Mouse (Mus musculus) spleen, postnatal 14 days (tissue): Measurements from ENCODE around the gene Ism2.
"Not testable (repeated sequence)": the region's sequence is repeated elsewhere in the genome, so short reads cannot be mapped to it uniquely, and the experiment has no call there.

Source experiments
- DNase-seq, 2 experiments: peaks; one replicate each; pipeline ENCODE4 v3.0.0; 2021 to 2022; ENCODE audit warnings: low spot score in 2 of 2

Ism2 gene

DNA sequence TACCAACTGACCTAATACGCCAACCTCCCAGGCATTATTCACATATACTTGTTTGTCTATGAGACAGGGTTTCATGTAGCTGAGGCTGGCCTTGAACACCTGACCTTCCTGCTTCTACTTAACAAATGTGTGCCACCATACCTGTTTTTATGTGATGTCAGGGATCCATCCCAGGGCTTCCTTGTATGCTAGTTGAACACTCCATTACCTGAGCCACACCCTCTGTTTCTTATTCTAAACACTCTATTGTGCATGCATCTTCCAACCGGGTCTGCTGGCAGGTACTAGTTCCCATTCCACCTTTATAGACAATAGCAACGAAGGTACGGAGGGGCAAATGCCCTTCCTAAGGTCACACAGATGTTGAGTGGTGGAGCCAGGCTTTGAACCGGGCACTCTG, 10.4 kb downstream of the Ism2 start:
- no peak for DNase-seq

DNA sequence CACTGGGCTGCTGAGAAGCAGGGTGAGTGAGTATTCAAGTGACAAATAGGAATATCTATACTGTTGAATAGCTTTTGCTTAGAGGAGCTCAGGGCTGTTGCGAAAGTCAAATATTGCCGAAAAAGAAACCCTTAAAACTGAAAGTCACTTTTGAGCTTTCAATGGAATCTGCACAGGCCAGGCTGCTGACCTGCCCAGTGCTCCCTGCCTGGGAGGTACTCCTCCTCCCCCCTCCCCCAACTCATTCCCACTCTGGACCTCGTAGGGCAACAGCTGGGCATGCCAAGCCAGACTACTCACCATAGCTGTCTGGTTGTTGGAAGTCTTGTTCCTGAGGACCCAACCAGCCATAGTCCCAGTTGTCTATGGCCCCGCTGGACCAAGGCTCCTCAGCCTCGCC, 14.8 kb downstream of the Ism2 start:
- DNase-seq, result no peak

DNA sequence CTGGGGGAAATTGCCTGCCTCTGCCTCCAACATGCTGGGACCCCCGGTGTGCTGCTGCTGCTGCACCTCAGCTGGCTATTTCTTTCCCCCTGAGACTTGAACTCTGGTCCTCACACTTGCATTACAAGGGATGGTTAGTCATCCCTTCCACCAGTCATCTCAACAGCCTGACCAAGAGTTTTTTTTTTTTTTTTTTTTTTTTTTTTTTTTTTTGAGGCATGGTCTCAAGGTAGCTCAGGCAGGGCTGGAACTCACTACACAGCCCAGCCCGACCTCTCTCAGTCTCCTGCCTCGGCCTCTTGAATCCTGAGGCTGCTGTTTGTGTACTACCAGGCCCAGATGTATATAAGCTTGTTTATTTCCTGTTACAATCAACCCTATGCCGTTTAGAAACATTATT, 15.2 kb downstream of the Ism2 start:
- DNase-seq, result no peak

DNA sequence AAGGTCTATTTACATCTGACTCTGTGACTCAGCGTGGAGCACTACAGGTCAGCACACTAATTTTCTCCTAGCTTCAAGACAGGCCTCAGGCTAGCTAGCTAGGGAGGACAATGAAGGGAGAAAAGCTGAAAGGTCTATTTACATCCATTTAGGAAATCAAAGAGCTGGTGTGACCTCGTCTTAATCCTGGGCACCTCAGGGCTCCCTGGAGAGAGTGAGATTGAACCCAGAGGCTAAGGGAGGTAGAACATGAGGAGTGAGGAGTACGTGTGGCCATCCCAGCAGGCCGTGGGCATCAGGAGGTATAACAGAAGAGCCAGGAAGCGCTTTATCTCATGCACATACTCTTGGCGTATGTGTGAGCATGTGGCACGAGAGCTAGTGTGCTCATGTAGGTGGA, 15.8 kb downstream of the Ism2 start:
- no peak for DNase-seq

DNA sequence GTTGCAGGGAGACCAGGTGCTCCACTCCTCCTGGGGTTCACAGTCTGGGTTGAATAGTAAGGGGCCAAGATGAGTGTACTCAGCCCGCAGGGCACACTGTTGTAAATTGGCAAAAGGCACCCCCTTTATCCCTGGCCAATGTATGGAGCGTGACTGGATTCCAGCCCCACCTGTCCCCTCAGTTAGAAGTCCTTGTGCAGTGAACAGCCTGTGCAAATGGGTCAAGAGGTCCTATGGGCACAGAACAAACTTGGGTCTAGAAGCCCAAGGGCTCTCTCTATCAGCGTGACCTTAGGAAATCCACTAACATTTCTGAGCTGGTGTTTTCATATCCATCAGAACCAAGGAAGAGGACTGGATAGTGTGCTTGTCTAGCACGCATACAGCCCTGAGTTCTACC, 16.8 kb downstream of the Ism2 start:
- DNase-seq, result no peak

DNA sequence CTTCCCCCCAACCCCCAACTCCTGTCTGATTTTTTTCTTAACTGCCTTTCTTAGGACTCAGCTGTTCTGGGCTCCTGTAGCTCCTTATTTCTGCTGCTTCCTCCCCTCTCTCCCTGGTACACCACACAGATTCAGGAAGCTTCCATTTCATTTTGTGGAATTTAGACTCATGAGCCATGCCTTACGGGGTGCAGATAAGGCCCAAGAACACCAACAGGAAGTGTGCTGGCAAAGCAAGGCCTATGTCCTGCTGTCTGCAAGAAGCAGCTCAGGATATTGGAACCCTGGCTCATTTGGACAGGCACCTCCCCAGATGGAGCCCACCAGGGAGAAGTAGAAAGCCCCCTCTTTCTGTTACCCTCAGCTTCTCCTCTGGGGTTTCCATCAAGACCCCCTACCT, 17.7 kb downstream of the Ism2 start:
- no peak for DNase-seq

DNA sequence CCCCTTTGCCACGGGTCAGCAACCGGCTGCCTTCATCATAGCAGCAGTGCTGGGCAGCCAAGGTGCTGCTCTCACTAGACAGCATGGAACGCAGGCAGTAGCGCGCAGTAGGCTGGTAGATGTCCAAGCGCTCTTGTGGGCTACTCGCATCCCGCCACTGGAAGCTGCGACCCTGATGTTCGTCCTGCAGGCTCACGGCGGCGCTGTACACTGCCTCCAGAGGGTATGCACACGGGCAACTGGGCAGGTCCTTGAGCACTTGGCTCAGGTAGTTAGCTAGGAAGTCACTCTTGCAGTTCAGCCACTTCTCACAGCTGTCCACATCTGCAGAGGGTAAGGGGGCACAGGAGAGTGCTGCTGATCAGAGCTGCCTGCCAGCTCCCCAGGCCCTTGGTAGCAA, 19.6 kb downstream of the Ism2 start:
- DNase-seq, result no peak

DNA sequence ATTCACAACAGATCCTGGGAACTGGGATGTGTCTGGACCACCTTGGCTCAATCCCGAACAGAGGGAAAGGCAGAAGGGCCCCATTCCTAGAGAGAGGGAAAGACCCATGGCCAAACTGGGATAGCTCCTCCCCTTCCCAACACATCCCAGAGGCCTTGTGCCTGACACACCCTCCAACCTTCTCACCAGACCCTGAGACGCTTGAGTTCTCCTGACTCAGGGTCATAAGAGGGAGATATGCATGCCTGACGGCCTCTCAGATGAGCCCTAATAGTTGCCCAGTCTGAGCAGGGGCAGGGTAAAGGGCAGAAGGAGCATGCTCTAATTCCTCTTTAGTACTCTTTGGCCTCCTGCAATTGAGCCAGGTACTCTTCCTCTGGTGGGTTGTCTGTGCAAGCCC, 20.2 kb downstream of the Ism2 start:
- no peak for DNase-seq

DNA sequence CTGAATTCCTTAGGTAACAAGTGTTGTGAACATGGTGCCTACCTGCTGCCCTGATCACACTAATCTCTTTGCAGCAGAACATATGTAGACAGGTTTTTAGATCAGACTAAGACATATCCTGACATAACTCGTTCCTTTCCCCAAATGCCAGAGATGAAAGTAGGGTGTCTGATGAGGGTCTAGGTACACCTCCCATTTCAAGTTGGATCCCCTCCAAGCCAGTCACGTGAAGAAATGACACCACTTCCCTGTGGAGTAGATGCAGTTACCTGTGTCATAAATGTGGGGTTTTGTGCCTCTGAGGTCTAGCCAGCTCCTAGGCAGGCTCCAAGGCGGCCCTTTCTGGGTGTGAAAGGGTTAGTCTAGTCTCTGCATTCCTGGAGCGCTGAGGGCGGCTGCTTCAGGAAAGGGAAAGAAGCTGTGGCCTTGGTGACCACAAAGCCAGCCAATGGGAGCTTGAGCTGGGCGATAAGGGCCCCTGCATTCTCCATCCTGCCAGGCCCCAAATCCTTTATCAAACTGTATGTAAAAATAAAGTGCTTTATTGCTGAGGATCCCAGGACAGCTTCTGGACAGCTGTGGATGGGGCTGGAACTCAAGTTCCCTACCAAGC, 21.3 kb downstream of the Ism2 start:
- no peak for DNase-seq

DNA sequence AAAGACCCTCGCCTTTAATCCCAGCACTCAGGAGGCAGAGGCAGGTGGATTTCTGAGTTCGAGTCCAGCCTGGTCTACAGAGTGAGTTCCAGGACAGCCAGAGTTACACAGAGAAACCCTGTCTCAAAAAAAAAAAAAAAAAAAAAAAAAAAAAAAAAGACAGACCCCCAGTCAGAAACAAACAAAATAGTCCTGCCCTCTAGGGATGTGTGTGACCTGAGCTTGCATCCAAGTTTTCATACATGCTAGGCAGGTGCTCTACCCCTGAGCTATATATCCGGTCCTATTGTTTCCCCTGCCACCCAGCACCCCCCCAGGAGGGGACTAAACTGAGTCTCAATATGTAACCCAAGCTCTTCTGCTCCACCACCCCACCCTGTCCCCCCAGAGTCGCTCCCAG, 22.3 kb downstream of the Ism2 start:
- not testable (repeated sequence) for DNase-seq

DNA sequence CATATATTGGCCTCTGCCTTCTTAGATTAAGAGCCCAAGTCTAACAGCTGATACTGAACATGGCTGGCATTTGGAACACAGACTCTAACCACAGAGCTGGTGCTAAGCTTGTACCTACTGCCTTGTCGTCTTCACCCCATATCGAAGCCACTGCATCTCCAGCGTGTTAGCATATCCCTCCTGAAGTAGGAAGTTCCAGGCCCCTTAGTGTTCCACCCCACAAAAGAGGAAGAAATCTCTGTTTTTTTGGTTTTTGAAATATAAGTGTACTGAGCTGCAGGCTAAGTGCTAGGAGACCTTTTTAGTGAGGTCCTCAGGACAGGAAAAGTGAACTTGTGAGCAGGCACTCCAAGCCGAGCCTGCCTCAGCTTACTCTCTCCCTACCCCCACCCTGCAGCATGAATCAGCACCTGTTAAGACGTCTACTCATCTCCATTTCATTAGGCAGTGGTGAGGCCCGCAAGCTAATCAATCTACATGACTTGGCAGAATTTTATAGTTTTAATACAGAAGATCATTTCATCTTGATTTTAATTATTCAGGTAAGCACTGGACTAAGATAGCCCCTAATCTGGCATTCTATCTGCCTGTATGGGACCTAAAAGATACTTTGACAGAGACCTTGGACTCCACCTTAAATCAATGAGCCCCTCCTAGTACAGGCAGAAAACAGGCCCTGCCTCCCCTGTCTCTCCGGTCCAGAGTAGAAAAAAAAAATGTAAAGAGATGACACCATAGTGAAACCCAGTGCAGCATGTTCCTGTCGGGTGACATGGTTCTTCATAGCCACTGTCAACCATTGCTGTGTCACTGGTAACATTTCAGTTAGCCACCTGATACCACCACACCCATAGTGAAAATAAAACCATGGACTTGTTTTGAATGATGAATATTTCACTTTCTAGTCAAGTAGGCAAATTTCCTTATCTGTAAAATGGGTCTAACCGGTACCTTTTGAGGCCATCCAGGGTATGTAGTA, 24.4 kb downstream of the Ism2 start:
- no peak for DNase-seq

DNA sequence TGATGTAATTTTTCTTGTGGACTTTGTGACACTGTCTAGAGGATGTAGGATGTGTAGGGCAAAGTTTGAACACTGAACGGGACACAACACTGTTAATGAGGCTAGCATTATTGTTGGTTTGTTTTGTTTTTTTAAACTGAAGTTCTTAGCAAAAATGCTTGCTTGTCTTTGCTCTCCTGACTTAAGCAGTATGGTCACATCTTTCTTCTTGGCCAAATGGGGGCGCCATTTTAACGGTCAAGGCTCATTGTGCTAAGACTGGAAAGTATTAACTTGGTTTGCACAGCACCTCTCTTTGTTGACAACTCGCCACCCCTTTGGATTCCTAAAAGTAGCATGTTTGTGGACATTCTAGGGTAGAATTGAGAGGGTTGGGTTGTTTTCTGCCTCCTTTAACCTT, 31.8 kb downstream of the Ism2 start:
- peak in 1 of 2 experiments; percentile 14 for DNase-seq

DNA sequence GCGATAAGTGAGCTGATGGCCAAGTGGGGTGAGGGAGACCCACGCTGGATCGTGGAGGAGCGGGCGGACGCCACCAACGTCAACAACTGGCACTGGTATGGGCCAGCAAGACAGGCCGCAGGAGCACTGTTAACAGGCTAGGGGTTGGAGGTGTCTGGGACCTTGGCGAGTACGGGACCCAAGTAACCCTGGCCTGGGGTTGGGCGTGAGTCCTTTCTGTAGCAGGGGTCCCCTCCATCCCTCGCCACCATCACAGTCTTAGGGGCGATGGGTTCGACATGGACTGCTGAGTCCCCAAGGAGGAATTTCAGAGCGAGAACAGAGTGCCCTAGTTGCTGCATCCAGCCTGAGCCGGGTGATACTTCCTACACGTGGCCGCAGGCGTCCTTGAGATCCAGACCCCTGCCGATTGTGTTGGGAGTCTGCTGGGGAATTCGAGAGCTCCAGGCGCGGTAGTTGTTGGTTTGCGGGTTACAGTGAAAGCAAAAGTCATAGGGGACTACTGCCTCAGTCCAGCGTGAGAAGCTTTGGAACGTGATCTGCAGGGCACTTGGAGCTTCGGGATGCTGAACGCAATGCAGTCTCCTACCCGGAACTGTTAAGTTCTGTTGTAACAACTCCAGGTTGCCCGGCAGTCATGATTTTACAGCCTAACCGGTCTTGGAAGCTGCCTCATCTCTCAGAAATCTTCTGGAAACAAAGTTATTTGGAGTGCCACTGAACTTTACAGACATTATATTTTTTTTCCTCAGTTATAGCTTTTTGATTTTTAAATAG, 32.5 kb downstream of the Ism2 start:
- DNase-seq, result no peak

DNA sequence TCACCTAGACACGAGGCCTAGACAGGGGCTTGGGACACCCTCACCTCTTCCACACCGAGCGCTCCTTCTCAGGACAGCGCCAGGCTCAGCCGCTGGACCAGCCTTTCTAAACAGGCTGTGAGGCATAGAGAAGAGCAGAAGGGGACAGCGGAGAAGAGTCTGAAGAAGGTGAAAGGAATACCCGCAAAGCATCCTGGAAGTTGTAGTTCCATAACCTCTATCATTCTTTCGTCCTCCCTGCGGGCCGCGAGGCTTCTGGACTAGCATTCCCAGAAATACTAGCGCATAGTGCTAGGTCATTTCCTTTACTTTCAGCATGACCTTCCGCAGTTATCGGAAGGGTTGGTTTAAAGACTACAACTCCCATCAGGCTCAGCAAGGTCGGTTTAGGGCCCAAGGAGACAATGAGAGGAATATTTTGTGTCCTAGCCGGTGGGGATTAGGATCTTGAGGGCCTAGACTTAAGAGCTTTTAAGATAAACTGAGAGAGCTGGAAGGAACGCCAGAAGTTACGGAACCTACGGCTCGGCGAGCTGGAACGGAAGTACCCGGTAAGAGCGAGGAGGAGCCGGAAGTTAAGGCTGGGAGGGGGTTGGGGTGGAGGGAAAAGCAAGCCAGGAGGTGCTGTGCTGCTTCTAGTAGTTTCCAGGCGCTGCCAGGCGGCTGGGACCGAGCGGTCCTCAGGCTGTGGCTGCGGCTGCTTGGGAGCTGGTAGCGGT, 33.2 kb downstream of the Ism2 start, which contains the start of the genes Vipas39 and Ahsa1:
Gene Vipas39, minus strand, starts transcription at position 149 of the 719 bp plus-strand sequence.
Gene Ahsa1, plus strand, starts transcription at position 372 of the 719 bp plus-strand sequence.
- peak; percentile 63 to 72 for DNase-seq

DNA sequence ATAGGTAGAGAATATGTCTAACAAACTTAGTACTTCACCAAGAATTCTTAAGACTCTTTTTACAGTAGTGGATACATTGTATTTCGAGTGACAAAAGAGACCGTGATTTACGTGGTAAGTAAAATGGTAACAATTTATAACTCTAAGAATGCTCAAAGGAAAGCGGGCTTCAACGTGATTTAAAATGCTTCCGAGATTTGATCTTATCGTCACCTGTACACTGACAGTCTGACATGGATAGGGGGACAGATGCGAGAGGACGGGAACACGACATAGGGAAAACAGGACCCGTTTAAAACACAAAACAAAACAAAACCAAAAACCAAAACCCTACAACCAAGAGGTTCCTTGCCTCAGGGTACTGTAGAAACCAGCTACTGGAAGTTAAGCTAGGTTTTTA, 34.1 kb downstream of the Ism2 start:
- no peak for DNase-seq

DNA sequence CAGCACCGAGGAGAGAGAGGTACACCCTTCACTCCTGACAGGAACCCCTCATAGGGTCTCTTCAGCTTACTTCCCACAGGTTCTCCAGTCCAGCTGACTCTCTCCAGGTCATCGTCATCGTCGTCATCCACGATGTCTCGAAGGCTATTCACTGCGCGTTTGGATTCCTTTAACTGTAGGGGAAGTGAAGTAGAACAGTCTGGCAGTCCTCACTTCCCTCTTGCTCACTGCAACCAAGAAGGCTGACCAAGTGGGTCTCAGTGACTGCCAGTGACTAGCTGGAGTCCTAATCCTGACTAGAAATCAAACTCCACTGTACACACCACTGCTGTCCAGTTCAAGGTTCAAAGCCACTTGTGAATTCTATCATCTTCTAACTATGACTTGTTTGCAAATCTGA, 38.9 kb downstream of the Ism2 start:
- DNase-seq, result no peak

DNA sequence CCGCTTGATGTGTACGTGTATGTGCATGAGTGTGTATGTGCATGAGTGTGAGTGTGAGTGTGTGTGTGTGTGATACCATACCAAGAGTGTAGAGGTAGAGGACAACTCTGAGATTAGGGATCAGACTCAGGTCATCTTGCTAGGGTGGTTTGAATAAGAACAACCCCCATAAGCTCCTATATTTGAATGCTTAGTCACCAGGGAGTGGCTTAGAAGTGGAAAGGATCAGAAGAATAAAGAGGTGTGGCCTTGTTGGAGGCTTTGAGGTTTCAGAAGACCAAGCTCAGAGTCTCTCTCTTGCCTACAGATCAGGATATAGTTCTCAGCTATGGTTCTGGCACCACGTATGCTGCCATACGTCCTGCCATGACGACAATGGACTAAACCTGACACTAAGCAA, 42.9 kb downstream of the Ism2 start:
- DNase-seq, result no peak

DNA sequence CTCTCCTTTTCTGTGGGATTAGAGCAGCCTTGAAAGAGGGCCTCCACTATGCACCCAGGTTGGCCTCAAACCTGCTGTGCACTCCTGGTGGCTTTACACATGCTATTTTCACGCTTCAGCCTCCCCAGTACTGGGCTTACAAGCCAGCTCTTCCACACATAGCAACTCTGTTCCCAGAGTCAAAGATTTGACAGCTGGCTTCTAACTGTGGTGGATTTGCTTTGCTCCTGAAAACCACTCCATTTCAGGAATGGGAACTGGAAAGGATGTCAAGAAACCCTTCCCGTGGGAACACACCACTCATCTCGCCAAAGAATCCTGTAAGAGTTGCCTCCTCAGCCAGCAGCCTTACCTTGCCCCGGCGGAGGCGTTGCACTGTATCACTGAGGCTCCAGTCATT, 45.6 kb downstream of the Ism2 start:
- no peak for DNase-seq

DNA sequence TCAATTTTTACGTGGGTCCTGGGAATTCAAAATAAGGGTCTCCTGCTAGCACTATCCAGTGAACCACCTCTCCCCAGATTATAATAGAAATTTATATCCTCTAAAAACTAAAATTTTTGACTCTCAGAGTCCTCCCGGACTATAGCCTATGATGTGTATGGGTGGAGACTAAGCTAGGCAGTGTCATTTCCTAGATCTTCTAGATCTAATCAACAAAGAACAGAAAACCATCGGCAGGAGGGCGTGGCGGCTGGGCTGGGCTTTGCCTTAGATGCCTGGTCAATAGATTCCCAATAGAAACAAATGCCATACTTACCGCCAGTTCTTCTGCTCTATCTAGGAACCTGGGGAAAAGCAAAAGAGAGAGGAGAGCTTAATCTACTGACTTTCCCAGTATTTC, 49.3 kb downstream of the Ism2 start:
- DNase-seq, result no peak

DNA sequence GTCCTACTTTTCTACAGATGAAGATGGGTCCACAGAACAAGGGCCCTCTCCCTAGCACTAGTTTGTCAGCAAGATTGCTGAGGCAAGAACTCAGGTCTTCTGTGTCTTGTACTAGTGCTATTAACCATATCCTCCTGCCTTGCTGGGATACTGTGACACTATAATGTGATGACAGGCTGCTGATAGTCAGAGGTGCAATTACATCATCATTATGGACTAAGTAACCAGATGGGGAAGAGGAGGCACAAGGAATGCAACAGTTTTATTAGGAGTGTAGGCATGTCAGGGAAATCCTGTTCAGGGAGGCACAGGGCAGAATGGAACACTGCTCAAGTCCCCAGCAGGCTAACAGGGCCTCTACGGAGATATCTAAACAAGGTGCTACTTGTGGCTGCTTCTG, 60.9 kb downstream of the Ism2 start, which contains the start of gene Noxred1:
Gene Noxred1, minus strand, starts transcription at position 101 of the 400 bp plus-strand sequence.
- DNase-seq, result no peak

DNA sequence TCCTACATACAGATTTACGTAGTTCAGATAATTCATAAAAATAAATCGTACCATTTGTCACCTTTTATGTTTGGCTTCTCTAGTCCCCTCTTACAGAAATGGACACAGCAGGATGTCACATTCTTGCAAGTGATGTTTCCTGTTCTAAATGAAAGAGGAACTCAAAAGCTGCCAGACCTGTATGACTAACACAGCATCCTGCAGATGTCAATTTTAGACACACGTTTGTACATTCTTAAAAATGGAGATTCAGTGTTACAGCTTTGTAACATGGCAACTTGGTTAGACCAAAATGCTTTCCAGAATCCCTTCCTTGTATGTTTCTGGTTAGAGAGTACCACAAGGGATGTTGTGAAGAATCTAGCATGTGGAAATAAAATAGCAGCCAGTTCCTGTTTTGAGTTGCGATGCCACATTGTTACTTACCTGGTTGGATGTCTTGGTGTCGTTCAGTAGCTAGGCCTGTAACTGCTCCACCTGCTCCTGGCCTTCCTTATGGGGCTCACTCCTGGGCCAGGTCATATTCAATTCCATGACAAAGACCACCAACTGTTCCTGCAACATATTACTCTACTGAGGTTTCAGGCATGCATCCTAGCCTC, 62.5 kb downstream of the Ism2 start:
- no peak for DNase-seq
